Mouse (Mus musculus): ENCODE data around the gene Tmbim6. TPM values are rescaled to one million over a fixed set of nuclear protein-coding genes. Genes with fewer than 3 reads are reported as not detected.
A peak's percentile ranks its signal among the peaks of the same experiment; 100 is the strongest.

The Tmbim6 gene
- 323 and 346 TPM in 2 replicates for total RNA-seq (2014; rRNA removed)
- polyA plus RNA-seq (2015; fragmentation: Nextera tagmentation; extraction: Ambion mirVana) = 355 and 374 TPM in 2 replicates

DNA sequence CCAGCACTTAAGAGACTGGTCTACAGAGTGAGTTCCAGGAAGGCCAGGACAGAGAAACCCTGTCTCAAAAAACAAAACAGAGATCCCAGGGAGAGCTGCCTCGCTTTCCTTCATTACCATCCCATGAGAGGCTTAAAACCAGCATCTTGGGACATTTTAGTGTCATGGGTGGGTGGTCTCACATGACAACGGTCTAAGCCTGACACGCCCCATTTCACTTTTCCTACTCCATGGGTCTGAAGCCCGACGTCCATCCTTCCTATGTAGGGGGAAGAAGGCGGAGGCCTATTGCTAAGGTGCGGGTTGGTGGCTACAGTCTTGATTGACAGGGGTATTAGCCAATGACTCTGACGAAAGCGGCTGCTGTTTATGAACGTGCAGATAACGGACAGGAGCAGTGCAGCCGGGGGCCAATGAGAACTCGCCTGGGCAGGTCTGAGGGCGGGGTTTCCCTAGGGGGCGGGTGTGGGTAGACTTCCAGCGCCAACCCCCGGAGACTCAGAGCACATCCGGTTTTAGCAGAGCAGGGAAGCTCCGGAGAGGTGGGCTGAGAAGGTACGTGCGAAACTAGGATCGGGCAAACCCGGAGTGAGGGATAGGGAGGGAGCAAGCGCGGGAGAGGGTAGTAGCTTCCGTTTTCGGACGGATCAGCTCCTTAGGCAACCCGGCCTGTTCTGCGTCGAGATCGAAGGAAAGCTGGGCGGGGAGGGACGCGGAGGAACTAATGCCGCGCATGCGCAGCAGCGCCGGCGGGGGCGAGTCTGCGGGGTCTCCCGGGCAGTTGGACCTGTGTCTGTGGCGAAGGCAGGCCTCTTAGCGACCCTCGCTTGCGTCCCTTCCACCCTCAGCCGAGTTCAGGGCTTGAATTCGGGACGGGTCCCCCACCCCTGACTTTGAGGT is at the start of gene Tmbim6:
Gene Tmbim6, plus strand, starts transcription at position 397 of the 900 bp plus-strand sequence.
- ATAC-seq (peak; percentile 100), DNase-seq (ENCODE audit: low spot score) (peak; percentile 100)
- Histone ChIP-seq H3K4me3 (ENCODE audit: low read length) (peak within 1 kb of the TSS; percentile 83), H3K27ac (peak within 1 kb of the TSS; percentile 96), H3K4me2 (ENCODE audit: low read depth, low read length) (peak within 1 kb of the TSS; percentile 71), H3K4me1 (ENCODE audit: insufficient read depth, low read length) (peaks cover 18% of the 10 kb centered on the region), H3K9ac (replicated peaks; ENCODE audit: low read length) (peak within 1 kb of the TSS; percentile 80), H3K9me3 (ENCODE audit: low read length) (no peaks in the 10 kb centered on the region), H3K36me3 (ENCODE audit: insufficient read depth, low read length) (no peaks in the 10 kb centered on the region), H3K27me3 (ENCODE audit: insufficient read depth, low read length) (no peaks in the 10 kb centered on the region)
- WGBS = under 1% methylated on average over 44 of the region's 51 CpGs
- peak; percentile 28 for TF ChIP-seq CTCF (IDR thresholded peaks at IDR 0.05; ENCODE audit: low read depth)

DNA sequence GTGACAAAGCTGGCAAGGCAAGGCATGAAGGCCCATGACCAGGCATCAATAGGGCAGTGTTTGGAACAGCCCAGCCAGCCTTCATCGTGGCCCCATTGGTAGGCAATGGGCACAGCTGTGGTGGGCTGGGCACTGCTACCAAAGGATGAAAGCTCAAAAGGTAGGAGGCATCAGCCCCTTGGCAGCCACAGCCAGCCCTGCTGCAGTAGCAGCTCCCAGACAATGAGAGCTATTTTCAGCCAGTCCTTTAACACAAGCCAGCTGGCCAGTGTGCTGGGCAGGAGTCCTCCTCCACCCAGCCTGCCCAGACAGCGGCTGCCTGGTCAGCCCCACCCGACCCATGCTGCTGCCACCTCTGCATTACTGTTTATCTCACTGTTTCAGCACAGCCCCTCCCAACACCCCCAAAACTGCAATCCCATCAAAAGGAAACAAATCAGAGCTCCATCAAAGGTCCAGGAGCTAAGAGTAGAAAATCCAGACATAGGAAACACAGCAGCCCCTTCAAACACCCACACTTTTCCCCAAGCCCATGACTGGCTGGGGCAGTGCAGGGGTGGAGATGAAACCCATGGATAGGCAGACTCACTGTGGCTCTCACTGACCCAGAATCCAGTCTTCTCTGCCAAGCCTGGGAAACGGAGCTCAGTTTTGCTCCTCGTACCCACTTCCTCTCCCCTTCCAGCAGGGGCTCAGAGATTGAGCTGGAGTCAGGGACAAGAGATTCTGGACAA is 49.1 kb upstream of the Tmbim6 start:
- H3K27ac ChIP-seq = peak overlapping the region; percentile 57
- DNase-seq (ENCODE audit: low spot score) (peak; percentile 76), ATAC-seq (peak; percentile 94)
- H3K9ac ChIP-seq (replicated peaks; ENCODE audit: low read length) = no peak overlapping the region
- TF ChIP-seq CTCF (IDR thresholded peaks at IDR 0.05; ENCODE audit: low read depth) = no peak
- no peak overlapping the region for H3K4me3 ChIP-seq (ENCODE audit: low read length)
- H3K27me3 ChIP-seq (ENCODE audit: insufficient read depth, low read length) = no peaks in the 10 kb centered on the region
- H3K9me3 ChIP-seq (ENCODE audit: low read length) = no peaks in the 10 kb centered on the region
- H3K36me3 ChIP-seq (ENCODE audit: insufficient read depth, low read length) = no peaks in the 10 kb centered on the region
- WGBS = 20% methylated on average over 5 of the region's 5 CpGs
- H3K4me2 ChIP-seq (ENCODE audit: low read depth, low read length) = no peak overlapping the region
- H3K4me1 ChIP-seq (ENCODE audit: insufficient read depth, low read length) = peaks cover 22% of the 10 kb centered on the region

DNA sequence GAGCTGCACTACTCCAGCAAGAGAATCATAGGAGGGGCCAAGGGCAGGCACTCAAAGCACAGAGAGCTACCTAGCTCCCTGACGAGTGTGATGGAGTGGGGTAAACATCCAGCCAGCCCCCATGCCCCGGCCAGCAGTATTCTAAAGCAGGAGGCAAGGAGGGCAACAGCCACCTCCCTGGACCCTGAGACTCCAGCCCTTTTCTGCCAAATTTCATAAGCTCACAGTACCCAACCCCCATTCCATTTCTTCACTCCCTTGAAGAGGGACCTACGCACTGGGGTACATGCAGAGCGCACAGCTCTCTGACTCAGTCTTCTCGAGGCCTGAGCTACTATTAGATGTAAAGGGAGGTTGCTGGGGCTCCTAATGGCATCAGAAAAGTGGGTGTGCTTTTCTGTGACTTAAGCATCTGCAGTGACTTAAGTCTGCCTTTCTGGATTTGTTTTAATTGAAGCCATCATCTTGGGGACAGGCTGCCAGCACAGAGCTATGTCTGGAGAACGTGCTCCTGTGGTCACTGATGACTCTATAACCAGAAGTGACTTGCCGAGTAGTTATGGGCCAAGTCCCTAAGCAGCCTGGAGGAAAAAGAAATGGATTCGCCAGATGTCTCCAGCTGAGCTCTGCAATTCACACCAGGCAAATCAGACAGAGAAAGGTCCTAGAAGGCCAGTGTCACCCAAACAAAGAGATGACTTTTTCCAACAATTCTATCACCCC is 48.4 kb upstream of the Tmbim6 start:
- Histone ChIP-seq H3K4me1 (ENCODE audit: insufficient read depth, low read length) (peaks cover 22% of the 10 kb centered on the region), H3K9me3 (ENCODE audit: low read length) (no peaks in the 10 kb centered on the region), H3K4me3 (ENCODE audit: low read length) (no peak overlapping the region), H3K9ac (replicated peaks; ENCODE audit: low read length) (no peak overlapping the region), H3K27me3 (ENCODE audit: insufficient read depth, low read length) (no peaks in the 10 kb centered on the region), H3K27ac (peak overlapping the region; percentile 57), H3K36me3 (ENCODE audit: insufficient read depth, low read length) (no peaks in the 10 kb centered on the region), H3K4me2 (ENCODE audit: low read depth, low read length) (no peak overlapping the region)
- TF ChIP-seq CTCF (IDR thresholded peaks at IDR 0.05; ENCODE audit: low read depth) = no peak
- DNase-seq (ENCODE audit: low spot score) (no peak), ATAC-seq (no peak)
- WGBS = 53% methylated on average over 8 of the region's 8 CpGs

DNA sequence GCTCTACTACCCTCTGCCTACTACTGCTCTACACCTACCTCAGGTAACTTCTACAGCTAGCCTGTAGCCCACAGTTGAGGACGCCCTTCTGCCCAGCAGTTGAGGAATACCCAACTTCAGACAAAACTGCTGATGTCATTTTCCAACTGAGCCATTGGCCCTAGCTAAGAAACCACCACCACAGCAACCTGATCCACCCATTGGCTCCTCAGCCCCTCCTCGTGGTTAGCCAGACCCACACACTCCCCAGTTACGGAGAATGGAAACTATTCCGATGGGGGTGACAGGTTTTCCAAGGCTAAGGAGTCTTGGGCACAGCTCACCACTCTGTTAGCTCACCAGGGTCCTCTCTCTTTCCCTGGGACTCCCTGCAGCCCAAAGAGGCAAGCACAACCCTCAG is 47.7 kb upstream of the Tmbim6 start:
- WGBS = 83% methylated on average over 4 of the region's 4 CpGs
- Histone ChIP-seq H3K9ac (replicated peaks; ENCODE audit: low read length) (no peak overlapping the region), H3K27ac (no peak overlapping the region), H3K4me3 (ENCODE audit: low read length) (no peak overlapping the region), H3K4me2 (ENCODE audit: low read depth, low read length) (no peak overlapping the region), H3K36me3 (ENCODE audit: insufficient read depth, low read length) (no peaks in the 10 kb centered on the region), H3K4me1 (ENCODE audit: insufficient read depth, low read length) (peaks cover 22% of the 10 kb centered on the region), H3K9me3 (ENCODE audit: low read length) (no peaks in the 10 kb centered on the region), H3K27me3 (ENCODE audit: insufficient read depth, low read length) (no peaks in the 10 kb centered on the region)
- TF ChIP-seq CTCF (IDR thresholded peaks at IDR 0.05; ENCODE audit: low read depth) = no peak
- no peak for DNase-seq (ENCODE audit: low spot score)
- no peak for ATAC-seq

DNA sequence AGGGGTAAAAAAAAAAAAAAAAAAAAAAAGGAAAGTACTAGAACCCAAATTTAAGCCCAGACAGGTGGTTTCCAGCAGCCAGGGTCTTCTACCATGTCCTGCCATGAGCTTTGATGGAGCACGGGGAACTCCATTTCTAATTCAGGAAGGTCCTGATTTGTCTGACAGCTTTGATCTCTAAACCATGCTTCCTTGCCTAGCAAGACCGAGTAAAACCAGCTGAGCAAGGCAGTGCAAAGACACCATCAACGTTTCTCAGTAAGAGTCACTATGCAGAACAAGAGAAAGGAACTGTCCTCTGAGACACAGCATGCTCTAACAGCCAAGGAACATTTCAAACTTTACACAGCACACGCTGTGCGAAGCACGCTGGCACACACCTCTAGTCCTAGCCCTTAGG is 41.1 kb upstream of the Tmbim6 start:
- no peaks in the 10 kb centered on the region for H3K36me3 ChIP-seq (ENCODE audit: insufficient read depth, low read length)
- no peaks in the 10 kb centered on the region for H3K27me3 ChIP-seq (ENCODE audit: insufficient read depth, low read length)
- no peak overlapping the region for H3K27ac ChIP-seq
- H3K4me3 ChIP-seq (ENCODE audit: low read length) = no peak overlapping the region
- H3K9me3 ChIP-seq (ENCODE audit: low read length) = no peaks in the 10 kb centered on the region
- H3K9ac ChIP-seq (replicated peaks; ENCODE audit: low read length) = no peak overlapping the region
- 75% methylated on average over 6 of the region's 6 CpGs for WGBS
- no peaks in the 10 kb centered on the region for H3K4me1 ChIP-seq (ENCODE audit: insufficient read depth, low read length)
- no peak for ATAC-seq
- H3K4me2 ChIP-seq (ENCODE audit: low read depth, low read length) = no peak overlapping the region
- DNase-seq (ENCODE audit: low spot score) = no peak
- TF ChIP-seq CTCF (IDR thresholded peaks at IDR 0.05; ENCODE audit: low read depth) = no peak

DNA sequence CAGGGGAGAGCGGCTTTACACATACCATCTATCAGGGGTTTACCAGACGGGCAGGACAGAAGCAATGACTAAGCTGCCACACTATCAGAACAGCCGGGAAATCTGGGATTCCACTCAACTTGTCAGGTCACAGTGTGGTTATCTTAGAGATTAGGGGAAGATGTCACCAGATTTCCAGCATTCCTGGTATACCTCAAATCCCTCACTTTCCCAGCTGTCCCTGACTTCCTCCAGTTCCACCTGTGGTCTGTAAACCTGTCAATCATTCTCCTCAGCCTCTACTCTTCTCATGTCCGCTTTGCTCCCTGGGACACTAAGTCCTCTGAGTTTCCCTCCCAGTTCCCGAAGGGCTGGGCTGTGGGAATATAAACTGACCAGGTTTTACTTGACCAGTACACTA is 40.4 kb upstream of the Tmbim6 start:
- no peak for DNase-seq (ENCODE audit: low spot score)
- no peak overlapping the region for H3K9ac ChIP-seq (replicated peaks; ENCODE audit: low read length)
- H3K36me3 ChIP-seq (ENCODE audit: insufficient read depth, low read length) = no peaks in the 10 kb centered on the region
- H3K4me3 ChIP-seq (ENCODE audit: low read length) = no peak overlapping the region
- H3K4me1 ChIP-seq (ENCODE audit: insufficient read depth, low read length) = no peaks in the 10 kb centered on the region
- ATAC-seq = no peak
- no peaks in the 10 kb centered on the region for H3K27me3 ChIP-seq (ENCODE audit: insufficient read depth, low read length)
- H3K9me3 ChIP-seq (ENCODE audit: low read length) = no peaks in the 10 kb centered on the region
- H3K4me2 ChIP-seq (ENCODE audit: low read depth, low read length) = no peak overlapping the region
- 83% methylated on average over 5 of the region's 5 CpGs for WGBS
- H3K27ac ChIP-seq = no peak overlapping the region
- no peak for TF ChIP-seq CTCF (IDR thresholded peaks at IDR 0.05; ENCODE audit: low read depth)

Measured in hindbrain, postnatal 0 days (tissue).